Mouse (Mus musculus) brain, embryonic 14.5 days (tissue): Measurements from ENCODE around the gene Dgkz.

Experiments used
- CTCF ChIP-seq: fragments of 200-500 bp; IDR thresholded peaks from 2 replicates; pipeline ENCODE4 v1.5.1; 2012; ENCODE audit warnings: inconsistent platforms, mild to moderate bottlenecking, moderate library complexity, borderline replicate concordance; ENCODE audit not compliant: insufficient read depth, insufficient read length; ENCODE audit errors: extremely low read depth
- POLR2A ChIP-seq: fragments of 200-500 bp; IDR thresholded peaks from 2 replicates; pipeline ENCODE4 v1.6.1; 2012; ENCODE audit warnings: mild to moderate bottlenecking, inconsistent platforms, borderline replicate concordance; ENCODE audit not compliant: poor library complexity, insufficient read depth, insufficient read length, severe bottlenecking; ENCODE audit errors: extremely low read depth

DNA sequence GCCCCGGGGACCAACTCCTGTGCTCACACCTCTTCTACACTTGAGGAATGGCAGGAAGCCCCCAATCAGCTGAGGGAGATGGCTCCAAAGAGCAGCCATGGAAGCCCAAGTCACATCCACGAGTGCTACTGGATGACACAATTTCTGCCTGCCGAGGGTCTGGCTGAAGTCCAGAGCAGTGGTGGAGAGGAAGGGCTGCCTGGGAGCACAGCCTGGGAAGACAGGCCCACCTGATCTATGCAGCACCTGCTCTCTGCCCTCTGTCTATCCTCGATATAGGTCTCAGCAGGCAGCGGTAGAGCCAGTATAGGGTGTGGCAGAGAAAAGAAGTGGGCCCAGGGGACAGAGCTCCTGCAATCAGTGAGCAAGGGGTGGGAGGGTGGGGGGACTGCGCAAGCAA is 28.8 kb downstream of the Dgkz start:
- TF ChIP-seq POLR2A (no peak), CTCF (no peak)
